Mouse (Mus musculus) v-Abl transformed pro-B cells (cell line): ENCODE measurements around the gene Olfr646.

Experiments used
- in situ Hi-C, 2 experiments: fragments of 400-800 bp; cut with MboI; formaldehyde crosslinking; loops; one replicate each; pipeline ENCODE4 v1.15.1; 2025; ENCODE audit not compliant: unreplicated experiment in 2 of 2

Gene Olfr646

DNA sequence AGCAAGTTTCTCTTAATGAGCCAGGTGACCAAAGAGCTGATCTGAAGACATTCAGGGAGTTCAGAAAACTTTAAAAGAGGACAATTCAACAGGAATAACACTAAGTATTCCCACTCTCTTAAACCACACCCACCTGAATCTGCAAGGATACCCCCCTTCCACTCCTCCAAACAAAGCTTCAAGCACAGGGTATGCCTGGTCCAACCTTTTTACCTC lies at the start of gene Olfr646:
TSS of gene Olfr646 (plus strand) at position 117 of the 216 bp plus-strand sequence.
- in situ Hi-C loops: no loop called here

DNA sequence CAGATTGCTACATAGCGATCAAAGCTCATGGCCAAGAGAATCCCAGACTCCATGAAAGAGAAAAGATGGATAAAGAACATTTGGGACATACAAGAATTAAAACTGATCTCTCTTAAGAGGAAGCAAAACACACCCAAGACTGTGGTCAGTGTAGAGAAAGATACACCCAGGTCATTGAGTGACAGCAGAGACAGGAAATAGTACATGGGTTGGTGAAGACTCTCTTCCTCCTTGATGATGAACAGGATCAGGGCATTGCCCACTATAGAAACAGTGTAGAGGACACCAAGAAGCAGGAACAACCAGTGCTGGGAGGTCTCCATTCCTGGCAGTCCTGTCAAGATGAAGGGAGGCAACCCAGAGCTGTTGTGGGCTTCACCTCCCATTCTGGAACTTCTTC lies 45.5 kb upstream of the Olfr646 start:
- in situ Hi-C loops: no loop called here

DNA sequence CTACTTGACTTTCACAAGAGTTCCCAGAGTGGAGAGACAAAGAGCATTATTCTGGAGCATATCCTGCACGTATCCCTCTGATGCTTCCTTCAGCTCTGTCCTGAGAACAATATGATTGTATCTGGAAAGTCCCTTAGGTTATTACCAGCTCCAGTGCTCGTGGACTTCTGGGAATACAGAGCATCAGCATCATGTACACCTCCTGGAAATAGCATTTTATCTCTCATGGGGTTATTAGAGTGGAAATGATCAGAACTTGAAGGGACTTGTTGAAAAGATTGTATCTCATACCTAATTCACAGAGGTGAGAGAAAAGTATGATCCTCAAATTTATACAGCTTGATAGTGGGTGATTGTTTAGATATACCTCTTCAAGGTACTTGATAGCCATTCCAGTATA lies 43.3 kb upstream of the Olfr646 start, which contains the start of gene 4930516K23Rik:
TSS of gene 4930516K23Rik (minus strand) at position 101 of the 400 bp plus-strand sequence.
- in situ Hi-C loops: no loop called here

GRCm38 (mm10) chr7:104071769-104072168 lies 32.9 kb upstream of the Olfr646 start, which contains the start of gene Olfr644:
Olfr644 (minus strand) TSS chr7:104071869.
- in situ Hi-C loops: no loop called here

DNA sequence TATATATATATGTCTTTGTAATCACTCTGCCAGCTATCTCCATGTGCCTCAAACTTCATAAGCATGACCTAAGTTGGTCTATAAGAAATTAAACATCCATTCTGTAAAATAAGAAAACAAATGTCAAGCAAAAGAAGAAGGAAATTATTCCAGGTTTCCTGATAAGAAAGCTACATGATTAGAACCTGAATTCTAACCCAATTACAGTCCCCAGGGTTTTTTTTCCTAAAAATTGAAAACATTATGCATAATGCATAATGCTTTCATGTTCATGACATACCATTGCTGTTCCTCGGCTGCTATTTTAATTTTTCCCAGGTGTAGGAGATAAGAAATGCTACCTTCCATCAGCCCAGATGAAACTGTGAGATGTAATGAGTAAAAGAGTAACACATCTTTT lies 19.3 kb upstream of the Olfr646 start, which contains the start of gene Olfr645:
TSS of gene Olfr645 (minus strand) at position 101 of the 400 bp plus-strand sequence.
- in situ Hi-C loops: no loop called here

- in situ Hi-C loops: no loop called here
These were observed 538 bp upstream of the Olfr646 start for GRCm38 (mm10) chr7:104103913-104104756.

DNA sequence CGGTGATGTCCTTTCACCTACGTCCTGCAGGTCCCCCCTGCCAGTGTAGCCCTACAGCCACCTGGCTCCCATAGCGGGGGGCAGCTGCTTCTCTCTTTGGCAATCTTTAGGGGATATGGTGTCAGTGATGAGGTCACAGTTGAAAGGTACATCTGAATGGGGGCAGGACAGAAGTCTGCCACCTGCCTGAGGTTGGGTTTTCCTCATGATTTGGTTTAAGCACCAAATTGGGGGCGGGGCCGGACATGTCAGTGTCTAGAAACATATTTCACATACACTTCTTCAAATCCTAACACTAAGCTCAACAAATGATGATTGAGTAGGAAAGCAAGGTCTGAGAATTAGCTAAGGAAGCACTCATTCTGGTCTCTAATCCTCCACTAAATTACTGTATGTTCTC lies 25.1 kb downstream of the Olfr646 start, which contains the start of gene Ubqln5:
TSS of gene Ubqln5 (minus strand) at position 101 of the 400 bp plus-strand sequence.
- in situ Hi-C loops: no loop called here

DNA sequence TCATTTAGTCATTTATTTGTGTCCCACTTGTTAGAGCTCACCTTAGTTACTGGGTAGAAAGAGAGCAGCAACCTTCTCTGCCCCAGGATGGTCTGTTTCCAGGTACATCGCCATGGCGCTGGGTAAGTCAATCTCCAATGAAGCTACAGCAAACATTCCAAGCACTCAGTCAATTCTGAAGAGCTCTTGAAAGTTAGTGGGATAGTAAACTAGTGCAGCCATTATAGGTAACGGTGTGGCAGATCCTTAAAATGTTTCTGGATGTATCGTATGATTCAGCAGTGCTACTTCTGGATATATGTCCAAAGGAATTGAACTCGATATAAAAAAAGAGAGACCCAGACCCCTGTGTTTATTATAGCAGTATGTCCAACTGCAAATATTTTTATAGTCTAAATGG lies 32.6 kb downstream of the Olfr646 start, which contains the start of gene Olfr643:
TSS of gene Olfr643 (minus strand) at position 101 of the 400 bp plus-strand sequence.
- in situ Hi-C loops: no loop called here

DNA sequence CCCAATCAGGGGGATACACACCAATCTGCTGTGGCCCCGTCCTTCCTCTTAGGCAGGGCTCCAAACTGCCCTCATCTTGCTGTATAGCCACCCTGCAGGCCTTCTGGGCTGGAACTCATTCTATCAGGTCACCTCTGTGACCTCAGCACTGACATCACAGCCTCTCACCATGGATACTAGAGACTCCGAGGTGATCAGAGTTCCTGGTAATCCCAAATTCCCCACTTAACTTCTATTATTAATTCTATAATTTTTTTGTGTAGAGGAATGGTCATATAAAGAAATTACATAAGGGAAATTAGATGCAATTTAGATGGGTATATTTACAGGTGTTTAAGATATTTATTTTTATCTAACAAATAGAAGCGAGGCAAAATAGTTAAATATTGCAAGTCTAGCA lies 38.5 kb downstream of the Olfr646 start, which contains the start of gene Ubqln3:
TSS of gene Ubqln3 (minus strand) at position 101 of the 400 bp plus-strand sequence.
- in situ Hi-C loops: no loop called here

- in situ Hi-C loops: no loop called here
These were observed 45.8 kb downstream of the Olfr646 start, which contains the start of gene Ubqlnl for GRCm38 (mm10) chr7:104150456-104150855. Ubqlnl (minus strand) TSS chr7:104150556.
